Mouse (Mus musculus) brain, embryonic 14.5 days (tissue): ENCODE data around the gene Rpl4.

Experiments
- CTCF ChIP-seq: fragments of 200-500 bp; IDR thresholded peaks from 2 replicates; pipeline ENCODE4 v1.5.1; 2012; ENCODE audit warnings: inconsistent platforms, mild to moderate bottlenecking, moderate library complexity, borderline replicate concordance; ENCODE audit not compliant: insufficient read depth, insufficient read length; ENCODE audit errors: extremely low read depth
- POLR2A ChIP-seq: fragments of 200-500 bp; IDR thresholded peaks from 2 replicates; pipeline ENCODE4 v1.6.1; 2012; ENCODE audit warnings: mild to moderate bottlenecking, inconsistent platforms, borderline replicate concordance; ENCODE audit not compliant: poor library complexity, insufficient read depth, insufficient read length, severe bottlenecking; ENCODE audit errors: extremely low read depth

- no peak for TF ChIP-seq CTCF
- TF ChIP-seq POLR2A = no peak
Observed at GRCm38 (mm10) chr9:64184166-64184840, 11.1 kb downstream of the Rpl4 start.
